Mouse (Mus musculus) left cerebral cortex, adult 2 months (tissue): Measurements from ENCODE around the gene Btc. TPM values are rescaled to one million over a fixed set of nuclear protein-coding genes. Genes with fewer than 3 reads are reported as not detected.

ENCODE experiments used
- DNase-seq, 2 experiments: peaks; one replicate each; pipeline ENCODE4 v3.0.0; 2021 to 2022; ENCODE audit warnings: low spot score in 2 of 2, mixed read lengths in 1 of 2; ENCODE audit errors: extremely low spot score in 1 of 2
- H3K27ac ChIP-seq: fragments of 200-600 bp; 2 replicates; pipeline ENCODE4 v1.8.1; 2022
- H3K4me3 ChIP-seq: fragments of 200-600 bp; 2 replicates; pipeline ENCODE4 v1.8.1; 2022
- CTCF ChIP-seq: fragments of 200-600 bp; IDR thresholded peaks from 2 replicates; pipeline ENCODE4 v1.8.1; 2022; ENCODE audit warnings: antibody characterized with exemption, mild to moderate bottlenecking, moderate library complexity
- intact Hi-C: fragments of 180-260 bp; cut with DNase I; formaldehyde crosslinking; loops from one replicate; pipeline ENCODE4 v1.15.1; 2025
- total RNA-seq, 2 experiments: library from RNA; stranded (reverse); gene quantifications; 2 replicates each; pipeline ENCODE4 v1.2.3; 2021

Gene Btc
- total RNA-seq, 2 experiments from 2014 or later, result 0.30 to 0.50 TPM

DNA sequence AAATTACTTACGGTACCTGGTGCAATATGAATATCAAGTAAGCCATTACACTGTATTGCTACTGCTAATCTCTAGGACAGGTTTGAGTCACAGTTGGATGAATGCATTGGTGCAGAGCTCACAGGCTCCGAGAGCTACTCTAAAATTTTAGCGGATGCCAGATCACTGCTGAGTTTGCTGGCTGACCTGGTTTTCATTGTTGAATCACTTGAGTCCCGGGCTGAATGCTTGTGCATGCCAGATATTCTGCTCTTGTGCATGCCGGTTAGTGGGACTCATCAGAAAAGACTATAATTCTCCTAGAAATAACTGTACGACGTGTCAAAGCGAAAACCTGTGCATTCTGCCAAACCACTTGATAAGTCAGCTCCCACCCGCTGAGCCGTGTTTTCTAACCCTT is 35.9 kb downstream of the Btc start:
- Histone ChIP-seq H3K4me3 (no peak overlapping the region), H3K27ac (no peak overlapping the region)
- TF ChIP-seq CTCF, result no peak
- DNase-seq, result no peak
- intact Hi-C loops, result no loop called here

GRCm38 (mm10) chr5:91363274-91363991 is 39.4 kb downstream of the Btc start:
- intact Hi-C loops, result no loop called here
- no peak for TF ChIP-seq CTCF
- DNase-seq, result no peak
- H3K27ac ChIP-seq, result no peak overlapping the region
- no peak overlapping the region for H3K4me3 ChIP-seq

GRCm38 (mm10) chr5:91352645-91353044 is 50.1 kb downstream of the Btc start:
- no peak for DNase-seq
- intact Hi-C loops, result no loop called here
- TF ChIP-seq CTCF, result no peak

GRCm38 (mm10) chr5:91345681-91346080 is 57.1 kb downstream of the Btc start:
- Histone ChIP-seq H3K27ac (no peak overlapping the region), H3K4me3 (no peak overlapping the region)
- no peak for DNase-seq
- no peak for TF ChIP-seq CTCF
- intact Hi-C loops, result no loop called here

More at GRCm38 (mm10) chr5:91352645-91353044, 50.1 kb downstream of the Btc start:
- no peak overlapping the region for H3K27ac ChIP-seq
- H3K4me3 ChIP-seq, result no peak overlapping the region

- intact Hi-C loops, result no loop called here
- no peak overlapping the region for H3K27ac ChIP-seq
- no peak for DNase-seq
- TF ChIP-seq CTCF, result no peak
- no peak overlapping the region for H3K4me3 ChIP-seq
Observed at GRCm38 (mm10) chr5:91345064-91345463, 57.7 kb downstream of the Btc start.

DNA sequence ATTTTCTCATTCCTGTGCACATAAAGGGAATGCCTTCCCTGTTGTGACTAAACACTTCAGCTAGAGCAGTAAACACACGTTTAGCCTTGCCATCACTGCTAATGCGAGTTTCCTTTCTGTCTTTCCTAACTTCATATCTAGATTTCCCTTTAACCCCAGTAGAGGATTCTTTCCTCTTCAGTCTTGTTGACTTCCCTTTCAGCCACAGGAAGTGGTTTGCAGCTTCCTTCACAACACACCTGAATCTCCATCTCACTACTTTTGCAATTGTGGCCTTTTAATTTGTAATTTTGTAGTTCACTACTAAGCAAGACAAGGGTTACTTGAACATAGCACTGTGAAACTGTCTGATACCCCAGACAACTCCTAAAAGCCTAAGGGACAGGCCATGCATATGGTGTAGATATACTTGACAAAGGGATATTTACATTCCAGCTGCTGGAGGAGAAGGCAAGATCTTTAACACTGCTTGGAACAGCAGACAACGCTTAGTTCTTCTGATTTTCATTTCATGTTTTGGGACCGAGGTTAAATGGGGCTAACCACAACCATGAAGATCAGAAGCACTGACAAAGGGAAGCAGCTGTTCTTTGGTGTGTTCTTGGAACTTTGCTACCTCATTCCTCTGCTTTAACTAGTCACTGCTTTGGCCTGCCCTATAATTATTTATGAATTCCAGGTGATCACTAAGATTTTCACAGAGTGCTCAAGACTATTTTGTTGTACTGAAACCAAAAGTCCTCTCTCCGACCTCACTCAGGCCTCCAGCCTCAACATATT is 60.6 kb downstream of the Btc start:
- no peak overlapping the region for H3K4me3 ChIP-seq
- intact Hi-C loops, result no loop called here
- no peak for TF ChIP-seq CTCF
- H3K27ac ChIP-seq, result no peak overlapping the region
- no peak for DNase-seq

DNA sequence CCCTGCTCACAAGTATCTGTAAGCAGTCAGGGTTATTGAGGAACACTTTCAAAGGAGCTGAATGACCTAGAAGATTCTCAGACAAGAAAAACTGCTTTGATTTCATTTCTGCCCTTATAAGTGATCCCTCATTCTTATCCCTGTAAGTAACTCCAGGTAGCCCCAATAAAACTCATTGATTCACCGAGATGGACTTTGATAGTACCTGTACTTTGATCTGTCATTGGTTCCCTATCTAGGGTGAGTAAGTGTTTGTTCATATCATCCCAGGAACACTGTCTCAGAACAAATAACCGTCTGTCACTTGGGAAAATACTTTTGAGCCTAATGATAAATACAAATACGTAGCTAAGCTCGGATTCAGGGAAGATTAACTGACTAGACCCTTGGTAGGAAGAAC is 68.6 kb downstream of the Btc start:
- DNase-seq, result no peak
- Histone ChIP-seq H3K4me3 (no peak overlapping the region), H3K27ac (no peak overlapping the region)
- TF ChIP-seq CTCF, result no peak
- intact Hi-C loops, result no loop called here

- TF ChIP-seq CTCF, result no peak
- DNase-seq, result no peak
- intact Hi-C loops, result no loop called here
- no peak overlapping the region for H3K27ac ChIP-seq
- H3K4me3 ChIP-seq, result no peak overlapping the region
Observed at GRCm38 (mm10) chr5:91332079-91332865, 70.5 kb downstream of the Btc start.

DNA sequence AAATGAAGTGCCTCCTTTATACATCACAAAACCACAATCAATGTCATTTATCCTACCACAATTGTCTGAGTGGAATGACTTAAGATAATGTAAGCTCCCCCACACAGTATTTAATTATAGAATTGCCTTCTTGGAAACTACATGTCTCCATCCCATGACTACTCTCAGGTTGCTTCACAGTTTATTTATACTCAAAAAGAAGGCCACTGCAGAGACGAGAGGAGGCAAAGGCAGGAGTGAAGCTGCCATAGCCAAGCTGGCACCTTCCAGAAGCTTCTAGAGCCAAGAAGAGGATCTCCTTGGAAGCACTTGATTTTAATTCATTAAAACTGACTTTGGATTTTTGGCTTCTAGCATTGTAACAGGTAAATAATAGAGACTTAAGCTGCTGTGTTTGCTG is 81.0 kb downstream of the Btc start:
- no peak for DNase-seq
- intact Hi-C loops, result no loop called here
- no peak overlapping the region for H3K4me3 ChIP-seq
- no peak for TF ChIP-seq CTCF
- H3K27ac ChIP-seq, result no peak overlapping the region

DNA sequence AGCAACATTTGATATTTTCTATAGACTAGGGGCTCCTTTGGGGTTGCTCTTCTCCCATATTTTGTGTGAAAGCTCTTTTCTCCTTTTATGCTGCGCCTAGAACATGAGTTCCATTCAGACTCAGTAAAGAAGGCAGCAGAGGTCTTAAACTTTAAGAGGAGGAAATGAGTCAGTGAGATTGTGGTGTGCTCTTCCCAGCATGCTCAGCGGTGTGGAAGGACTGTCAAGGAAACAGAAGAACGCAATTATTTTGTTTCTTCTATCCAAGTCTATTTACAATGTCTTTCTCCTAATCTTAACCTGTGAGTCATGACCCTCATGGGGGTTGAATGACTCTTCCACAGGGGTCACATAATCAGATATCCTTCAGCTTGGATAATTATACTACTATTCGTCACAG is 82.4 kb downstream of the Btc start:
- Histone ChIP-seq H3K27ac (no peak overlapping the region), H3K4me3 (no peak overlapping the region)
- DNase-seq, result no peak
- no peak for TF ChIP-seq CTCF
- intact Hi-C loops, result no loop called here

- DNase-seq, result no peak
- Histone ChIP-seq H3K27ac (no peak overlapping the region), H3K4me3 (no peak overlapping the region)
- intact Hi-C loops, result no loop called here
- no peak for TF ChIP-seq CTCF
Observed at GRCm38 (mm10) chr5:91313971-91314370, 88.8 kb downstream of the Btc start.

DNA sequence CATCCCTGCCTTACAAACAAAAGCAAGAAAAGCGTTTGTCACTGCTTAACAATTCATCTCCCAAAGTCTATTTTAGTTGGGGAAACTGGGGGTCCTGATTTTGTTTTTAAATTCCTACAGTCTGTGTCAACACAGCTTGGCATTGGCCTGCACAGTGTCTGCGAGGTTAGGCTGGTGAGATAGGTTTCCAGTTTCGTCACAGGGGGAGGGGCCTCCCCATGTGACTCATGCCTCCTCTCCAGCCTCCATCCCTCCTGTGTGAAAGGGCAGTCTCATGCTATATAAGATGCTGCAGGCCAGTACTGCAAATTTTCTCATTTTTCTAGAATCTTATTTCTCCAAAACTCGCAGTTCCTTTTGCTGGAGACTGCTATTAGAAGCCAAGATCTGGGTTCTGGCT is 91.0 kb downstream of the Btc start:
- intact Hi-C loops, result no loop called here
- no peak for DNase-seq
- H3K4me3 ChIP-seq, result no peak overlapping the region
- no peak overlapping the region for H3K27ac ChIP-seq
- TF ChIP-seq CTCF, result no peak
